Mouse (Mus musculus): ENCODE measurements around the gene Rbp1.

Gene Rbp1

GRCm38 (mm10) chr9:98422656-98423055 lies at the start of gene Rbp1:
Gene Rbp1 (plus strand): TSS chr9:98422961.
- no peak for DNase-seq

- DNase-seq, result no peak
Observed at GRCm38 (mm10) chr9:98373358-98373757, 49.4 kb upstream of the Rbp1 start.

GRCm38 (mm10) chr9:98374897-98375296 lies 47.9 kb upstream of the Rbp1 start:
- no peak for DNase-seq

GRCm38 (mm10) chr9:98375329-98376170 lies 47.2 kb upstream of the Rbp1 start:
- no peak for DNase-seq

- no peak for DNase-seq
Observed at GRCm38 (mm10) chr9:98379736-98380135, 43.0 kb upstream of the Rbp1 start.

GRCm38 (mm10) chr9:98380593-98380992 lies 42.2 kb upstream of the Rbp1 start:
- DNase-seq, result no peak

GRCm38 (mm10) chr9:98387741-98388632 lies 34.8 kb upstream of the Rbp1 start:
- DNase-seq, result peak; percentile 46 to 63

- no peak for DNase-seq
Observed at GRCm38 (mm10) chr9:98388633-98388965, 34.2 kb upstream of the Rbp1 start.

GRCm38 (mm10) chr9:98393496-98393895 lies 29.3 kb upstream of the Rbp1 start:
- no peak for DNase-seq

- DNase-seq, result no peak
Observed at GRCm38 (mm10) chr9:98397211-98397610, 25.6 kb upstream of the Rbp1 start.

GRCm38 (mm10) chr9:98397866-98398265 lies 24.9 kb upstream of the Rbp1 start:
- DNase-seq, result no peak

GRCm38 (mm10) chr9:98400185-98400894 lies 22.4 kb upstream of the Rbp1 start:
- DNase-seq, result peak; percentile 38 to 56

- no peak for DNase-seq
Observed at GRCm38 (mm10) chr9:98401611-98402010, 21.1 kb upstream of the Rbp1 start.

GRCm38 (mm10) chr9:98407771-98408170 lies 15.0 kb upstream of the Rbp1 start:
- DNase-seq, result peak in 1 of 2 experiments; percentile 31

GRCm38 (mm10) chr9:98409137-98409536 lies 13.6 kb upstream of the Rbp1 start:
- DNase-seq, result peak; percentile 80 to 88

GRCm38 (mm10) chr9:98415427-98415826 lies 7.3 kb upstream of the Rbp1 start:
- no peak for DNase-seq

GRCm38 (mm10) chr9:98417919-98418318 lies 4.8 kb upstream of the Rbp1 start:
- DNase-seq, result peak; percentile 26 to 32

GRCm38 (mm10) chr9:98418346-98418745 lies 4.4 kb upstream of the Rbp1 start:
- DNase-seq, result no peak

GRCm38 (mm10) chr9:98420666-98421065 lies 2.1 kb upstream of the Rbp1 start:
- DNase-seq, result no peak

- no peak for DNase-seq
Observed at GRCm38 (mm10) chr9:98421903-98422302, 858 bp upstream of the Rbp1 start.

- DNase-seq, result no peak
Observed at GRCm38 (mm10) chr9:98423691-98424090, 930 bp downstream of the Rbp1 start.

GRCm38 (mm10) chr9:98424291-98424690 lies 1.5 kb downstream of the Rbp1 start:
- DNase-seq, result no peak

GRCm38 (mm10) chr9:98424725-98425210 lies 2.0 kb downstream of the Rbp1 start:
- peak in 1 of 2 experiments; percentile 16 for DNase-seq
